Mouse (Mus musculus) hindbrain, embryonic 16.5 days (tissue): ENCODE data around the gene Borcs5. TPM values are rescaled to one million over a fixed set of nuclear protein-coding genes. Genes with fewer than 3 reads are reported as not detected.
A peak's percentile ranks its signal among the peaks of the same experiment; 100 is the strongest.

Source experiments
- ATAC-seq: fragments of 200-750 bp; cut with Nextera tagmentation; 2 replicates; pipeline ENCODE4 v1.8.0; 2017; ENCODE audit warnings: moderate TSS enrichment, moderate library complexity
- H3K27ac ChIP-seq: fragments of 300-500 bp; sonication (generic); 2 replicates; pipeline ENCODE4 v1.5.1; 2014; ENCODE audit warnings: low read depth, mild to moderate bottlenecking, control low read depth, low read length, moderate library complexity
- H3K27me3 ChIP-seq: fragments of 300-500 bp; sonication (generic); replicated peaks from 2 replicates; pipeline ENCODE4 v1.6.1; 2014; ENCODE audit warnings: low read length; ENCODE audit not compliant: control insufficient read depth, insufficient read depth
- H3K36me3 ChIP-seq: fragments of 300-500 bp; sonication (generic); 2 replicates; pipeline ENCODE4 v1.6.1; 2014; ENCODE audit warnings: mild to moderate bottlenecking, low read length, moderate library complexity, mixed read lengths; ENCODE audit not compliant: control insufficient read depth, insufficient read depth
- H3K4me1 ChIP-seq: fragments of 300-500 bp; sonication (generic); 2 replicates; pipeline ENCODE4 v1.6.1; 2014; ENCODE audit warnings: low read depth, low read length; ENCODE audit not compliant: control insufficient read depth, insufficient read depth
- H3K4me2 ChIP-seq: fragments of 300-500 bp; sonication (generic); 2 replicates; pipeline ENCODE4 v1.6.1; 2014; ENCODE audit warnings: mild to moderate bottlenecking, low read length, control low read depth, moderate library complexity
- H3K4me3 ChIP-seq: fragments of 300-500 bp; sonication (generic); 2 replicates; pipeline ENCODE4 v1.5.1; 2014; ENCODE audit warnings: mild to moderate bottlenecking, low read length, control low read depth, moderate library complexity
- H3K9ac ChIP-seq: fragments of 300-500 bp; sonication (generic); 2 replicates; pipeline ENCODE4 v1.6.1; 2014; ENCODE audit warnings: low read depth, mild to moderate bottlenecking, control low read depth, low read length, moderate library complexity
- H3K9me3 ChIP-seq: fragments of 300-500 bp; sonication (generic); 2 replicates; pipeline ENCODE4 v1.6.1; 2014; ENCODE audit warnings: mild to moderate bottlenecking, low read length, moderate library complexity; ENCODE audit not compliant: control insufficient read depth
- WGBS: fragments of 180-500 bp; shearing (Covaris S2); extraction: QIAGEN DNeasy Blood & Tissue Kit; methylation state at CpG from one replicate; pipeline ENCODE4 v1.1.7; 2014; 5-methylcytosine and 5-hydroxymethylcytosine counted together
- polyA plus RNA-seq: library from polyadenylated mRNA; unstranded; fragments of >200 nt; fragmentation: Nextera tagmentation; extraction: Ambion mirVana; gene quantifications from 2 replicates; pipeline ENCODE4 v1.2.1, GENCODE M21; 2015

The Borcs5 gene
- polyA plus RNA-seq, 1 experiment from 2014 or later = 42.8 TPM

- no peaks in the 10 kb centered on the region for H3K27me3 ChIP-seq
- 91% methylated on average over 6 of the region's 6 CpGs for WGBS
- H3K9me3 ChIP-seq = no peaks in the 10 kb centered on the region
- ATAC-seq = no peak
- no peak overlapping the region for H3K4me3 ChIP-seq
- H3K36me3 ChIP-seq = no peaks in the 10 kb centered on the region
- H3K9ac ChIP-seq = no peak overlapping the region
- no peak overlapping the region for H3K4me2 ChIP-seq
- H3K27ac ChIP-seq = no peak overlapping the region
- no peaks in the 10 kb centered on the region for H3K4me1 ChIP-seq
Observed at GRCm38 (mm10) chr6:134716168-134716587, 76.9 kb downstream of the Borcs5 start.

GRCm38 (mm10) chr6:134717886-134718667 lies 78.8 kb downstream of the Borcs5 start:
- Histone ChIP-seq H3K4me3 (no peak overlapping the region), H3K4me1 (no peaks in the 10 kb centered on the region), H3K27me3 (no peaks in the 10 kb centered on the region), H3K9me3 (no peaks in the 10 kb centered on the region), H3K27ac (no peak overlapping the region), H3K36me3 (no peaks in the 10 kb centered on the region), H3K9ac (no peak overlapping the region), H3K4me2 (no peak overlapping the region)
- WGBS = 93% methylated on average over 20 of the region's 20 CpGs
- no peak for ATAC-seq

GRCm38 (mm10) chr6:134718668-134719065 lies 79.4 kb downstream of the Borcs5 start:
- no peaks in the 10 kb centered on the region for H3K27me3 ChIP-seq
- H3K4me2 ChIP-seq = no peak overlapping the region
- H3K4me1 ChIP-seq = no peaks in the 10 kb centered on the region
- H3K27ac ChIP-seq = no peak overlapping the region
- no peaks in the 10 kb centered on the region for H3K36me3 ChIP-seq
- WGBS = 90% methylated on average over 11 of the region's 11 CpGs
- H3K9me3 ChIP-seq = no peaks in the 10 kb centered on the region
- ATAC-seq = no peak
- H3K4me3 ChIP-seq = no peak overlapping the region
- H3K9ac ChIP-seq = no peak overlapping the region

- no peaks in the 10 kb centered on the region for H3K36me3 ChIP-seq
- no peak overlapping the region for H3K4me2 ChIP-seq
- no peaks in the 10 kb centered on the region for H3K4me1 ChIP-seq
- ATAC-seq = no peak
- H3K9ac ChIP-seq = no peak overlapping the region
- no peak overlapping the region for H3K4me3 ChIP-seq
- H3K27ac ChIP-seq = no peak overlapping the region
- 92% methylated on average over 5 of the region's 5 CpGs for WGBS
- H3K9me3 ChIP-seq = no peaks in the 10 kb centered on the region
- H3K27me3 ChIP-seq = no peaks in the 10 kb centered on the region
Observed at GRCm38 (mm10) chr6:134719156-134719555, 79.8 kb downstream of the Borcs5 start.

GRCm38 (mm10) chr6:134720150-134720549 lies 80.8 kb downstream of the Borcs5 start:
- no peak overlapping the region for H3K4me3 ChIP-seq
- H3K4me2 ChIP-seq = no peak overlapping the region
- no peaks in the 10 kb centered on the region for H3K27me3 ChIP-seq
- no peaks in the 10 kb centered on the region for H3K4me1 ChIP-seq
- ATAC-seq = no peak
- H3K9me3 ChIP-seq = no peaks in the 10 kb centered on the region
- no peak overlapping the region for H3K9ac ChIP-seq
- 88% methylated on average over 5 of the region's 5 CpGs for WGBS
- H3K27ac ChIP-seq = no peak overlapping the region
- H3K36me3 ChIP-seq = no peaks in the 10 kb centered on the region

- H3K27me3 ChIP-seq = no peaks in the 10 kb centered on the region
- H3K4me2 ChIP-seq = no peak overlapping the region
- H3K27ac ChIP-seq = no peak overlapping the region
- peak; percentile 43 for ATAC-seq
- 66% methylated on average over 6 of the region's 6 CpGs for WGBS
- H3K4me1 ChIP-seq = no peaks in the 10 kb centered on the region
- H3K9ac ChIP-seq = no peak overlapping the region
- H3K4me3 ChIP-seq = no peak overlapping the region
- no peaks in the 10 kb centered on the region for H3K9me3 ChIP-seq
- no peaks in the 10 kb centered on the region for H3K36me3 ChIP-seq
Observed at GRCm38 (mm10) chr6:134721729-134722269, 82.5 kb downstream of the Borcs5 start.

- 96% methylated on average over 8 of the region's 8 CpGs for WGBS
- Histone ChIP-seq H3K9ac (no peak overlapping the region), H3K27ac (no peak overlapping the region), H3K4me3 (no peak overlapping the region), H3K9me3 (no peaks in the 10 kb centered on the region), H3K27me3 (no peaks in the 10 kb centered on the region), H3K4me1 (no peaks in the 10 kb centered on the region), H3K36me3 (no peaks in the 10 kb centered on the region), H3K4me2 (no peak overlapping the region)
- no peak for ATAC-seq
Observed at GRCm38 (mm10) chr6:134722906-134723305, 83.6 kb downstream of the Borcs5 start.

- WGBS = 97% methylated on average over 7 of the region's 7 CpGs
Observed at GRCm38 (mm10) chr6:134723326-134723725, 84.0 kb downstream of the Borcs5 start.

GRCm38 (mm10) chr6:134723833-134724553 lies 84.7 kb downstream of the Borcs5 start:
- Histone ChIP-seq H3K4me3 (no peak overlapping the region), H3K9me3 (no peaks in the 10 kb centered on the region), H3K36me3 (no peaks in the 10 kb centered on the region), H3K4me1 (no peaks in the 10 kb centered on the region), H3K27ac (no peak overlapping the region), H3K9ac (no peak overlapping the region), H3K27me3 (no peaks in the 10 kb centered on the region), H3K4me2 (no peak overlapping the region)
- ATAC-seq = no peak
- 89% methylated on average over 9 of the region's 9 CpGs for WGBS

More at GRCm38 (mm10) chr6:134723326-134723725, 84.0 kb downstream of the Borcs5 start:
- Histone ChIP-seq H3K36me3 (no peaks in the 10 kb centered on the region), H3K27ac (no peak overlapping the region), H3K27me3 (no peaks in the 10 kb centered on the region), H3K9me3 (no peaks in the 10 kb centered on the region), H3K4me1 (no peaks in the 10 kb centered on the region), H3K9ac (no peak overlapping the region), H3K4me2 (no peak overlapping the region), H3K4me3 (no peak overlapping the region)
- ATAC-seq = no peak
